In the genomic region with DNA sequence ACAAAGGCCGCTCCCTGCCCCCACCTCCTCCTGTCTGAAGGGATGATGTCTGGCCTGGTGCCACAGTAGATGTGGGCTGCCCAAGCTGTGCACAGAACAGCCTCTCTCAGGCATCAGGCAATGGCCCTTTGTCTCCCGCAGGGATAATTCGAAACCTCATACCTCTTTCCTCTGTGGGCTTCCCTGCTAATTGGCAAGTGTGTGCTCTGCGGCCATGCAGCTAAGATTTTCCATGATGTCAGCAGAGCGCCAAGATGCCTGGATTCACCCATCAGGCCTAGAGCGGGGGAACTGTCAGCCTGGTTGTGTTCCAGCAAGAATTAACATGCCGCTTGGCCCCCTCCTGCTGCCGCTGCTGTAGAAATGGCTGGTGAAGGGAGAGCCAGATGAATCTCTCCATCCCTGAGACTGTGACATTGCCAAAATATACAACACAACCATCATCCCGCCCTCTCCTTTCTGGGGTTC, we compare ENCODE assay signal across 8 mouse cellular contexts. TPM values are rescaled to one million over a fixed set of nuclear protein-coding genes. Genes with fewer than 3 reads are reported as not detected.
DNase-seq lines count a peak whose midpoint lies in the region; ATAC-seq and TF ChIP-seq lines count a peak whose summit lies in the region.

No protein-coding gene starts in this region.

- peaks cover 33% of the 10 kb centered on the region for H3K4me1 ChIP-seq in forebrain, postnatal 0 days (ENCODE audit: insufficient read depth)
- peaks cover 31% of the 10 kb centered on the region for H3K4me1 ChIP-seq in midbrain, embryonic 14.5 days (ENCODE audit: control insufficient read depth, insufficient read depth, low read length)
- H3K4me1 ChIP-seq in liver, postnatal 0 days (ENCODE audit: insufficient read depth) = no peaks in the 10 kb centered on the region

- no peaks in the 10 kb centered on the region for H3K27me3 ChIP-seq in forebrain, postnatal 0 days (ENCODE audit: insufficient read depth, low read length)
- H3K27me3 ChIP-seq in midbrain, embryonic 14.5 days (ENCODE audit: control insufficient read depth, insufficient read depth, low read length) = no peaks in the 10 kb centered on the region
- peaks cover 22% of the 10 kb centered on the region for H3K27me3 ChIP-seq in liver, postnatal 0 days (ENCODE audit: insufficient read depth, low read length)

- H3K36me3 ChIP-seq in forebrain, postnatal 0 days (ENCODE audit: insufficient read depth) = no peaks in the 10 kb centered on the region
- H3K36me3 ChIP-seq in midbrain, embryonic 14.5 days (ENCODE audit: control insufficient read depth, insufficient read depth, low read length) = no peaks in the 10 kb centered on the region
- no peaks in the 10 kb centered on the region for H3K36me3 ChIP-seq in liver, postnatal 0 days (replicated peaks; ENCODE audit: insufficient read depth, low read length)

- peak overlapping the region; percentile 10 for H3K4me3 ChIP-seq in forebrain, postnatal 0 days (ENCODE audit: low read depth, low read length)
- H3K4me3 ChIP-seq in layer of hippocampus, adult 2 months = peak overlapping the region; percentile 50
- H3K4me3 ChIP-seq in midbrain, embryonic 14.5 days (replicated peaks; ENCODE audit: low read depth, low read length) = 0 out of 2 replicates have a peak overlapping the region, but pooled peaks have one; percentile 10
- no peak overlapping the region for H3K4me3 ChIP-seq in liver, postnatal 0 days (ENCODE audit: low read depth, low read length)

- TF ChIP-seq CTCF in forebrain, postnatal 0 days (IDR thresholded peaks at IDR 0.05; ENCODE audit: low read depth) = no peak
- no peak for TF ChIP-seq CTCF in layer of hippocampus, adult 2 months (conservative IDR thresholded peaks at IDR 0.05)
- TF ChIP-seq CTCF in liver, postnatal 0 days (IDR thresholded peaks at IDR 0.05; ENCODE audit: low read depth) = no peak

- H3K4me2 ChIP-seq in forebrain, postnatal 0 days (ENCODE audit: low read depth) = peak overlapping the region; percentile 42
- H3K4me2 ChIP-seq in midbrain, embryonic 14.5 days (ENCODE audit: low read length) = peak overlapping the region; percentile 35
- no peak overlapping the region for H3K4me2 ChIP-seq in liver, postnatal 0 days (ENCODE audit: low read depth, low read length)

- peak overlapping the region; percentile 39 for H3K9ac ChIP-seq in forebrain, postnatal 0 days
- peak overlapping the region; percentile 43; the same call in 1 of the 2 replicates for H3K9ac ChIP-seq in midbrain, embryonic 14.5 days (replicated peaks; ENCODE audit: low read length)
- H3K9ac ChIP-seq in liver, postnatal 0 days (replicated peaks) = no peak overlapping the region

- H3K9me3 ChIP-seq in forebrain, postnatal 0 days (ENCODE audit: low read length) = no peaks in the 10 kb centered on the region
- H3K9me3 ChIP-seq in midbrain, embryonic 14.5 days (ENCODE audit: control insufficient read depth, low read length) = no peaks in the 10 kb centered on the region
- H3K9me3 ChIP-seq in liver, postnatal 0 days (ENCODE audit: low read length) = no peaks in the 10 kb centered on the region

- DNase-seq in adrenal gland, postnatal 14 days = peak; percentile 31
- DNase-seq in adrenal gland, postnatal 4 days (ENCODE audit: low spot score in 2 of 2) = no peak
- peak; percentile 88 to 89 for DNase-seq in cerebellum, adult 18-20 months
- DNase-seq in forebrain, postnatal 0 days = peak; percentile 89
- DNase-seq in layer of hippocampus, adult 2 months (ENCODE audit: low spot score in 2 of 2) = peak; percentile 69 to 75
- peak; percentile 83 for DNase-seq in midbrain, embryonic 14.5 days
- no peak for DNase-seq in urinary bladder, postnatal 4 days (ENCODE audit: low spot score in 2 of 2)
- DNase-seq in liver, postnatal 0 days = no peak

- peak overlapping the region; percentile 86 for H3K27ac ChIP-seq in forebrain, postnatal 0 days (ENCODE audit: low read depth, low read length)
- peak overlapping the region; percentile 92 for H3K27ac ChIP-seq in layer of hippocampus, adult 2 months
- peak overlapping the region; percentile 91 for H3K27ac ChIP-seq in midbrain, embryonic 14.5 days (replicated peaks; ENCODE audit: low read depth, low read length)
- H3K27ac ChIP-seq in liver, postnatal 0 days (ENCODE audit: low read depth) = no peak overlapping the region

- no peak for TF ChIP-seq EP300 in liver, postnatal 0 days (IDR thresholded peaks at IDR 0.05; ENCODE audit: low read depth)

- 5% methylated on average over 9 of the region's 9 CpGs for WGBS in forebrain, postnatal 0 days
- 12% methylated on average over 9 of the region's 9 CpGs for WGBS in midbrain, embryonic 14.5 days
- whole genome bisulfite sequencing in liver, postnatal 0 days (ENCODE audit: insufficient replicate concordance) = 16% methylated on average over 9 of the region's 9 CpGs

- peak; percentile 84 for ATAC-seq in forebrain, postnatal 0 days
- ATAC-seq in midbrain, embryonic 14.5 days (ENCODE audit: low FRiP score, low TSS enrichment) = no peak; the same call in none of the 2 replicates
- no peak for ATAC-seq in liver, postnatal 0 days

RNA-seq across cellular contexts. Expression of a gene that starts 25.7 kb away (rescaled TPM):
- total RNA-seq in adrenal gland, postnatal 14 days (2021) = 22.7 and 29.5 TPM in 2 replicates
- 10 to 100 TPM; 28.4 to 29.9 TPM for total RNA-seq in adrenal gland, postnatal 4 days (2021)
- total RNA-seq in forebrain, postnatal 0 days (2014; rRNA removed) = 56.9 and 71.6 TPM in 2 replicates
- 13.1 and 19.9 TPM in 2 replicates for polyA plus RNA-seq in forebrain, postnatal 0 days (2015; fragmentation: Nextera tagmentation; extraction: Ambion mirVana)
- 10 to 100 TPM; 74.7 to 82.1 TPM for total RNA-seq in layer of hippocampus, adult 2 months (2021)
- polyA plus RNA-seq in midbrain, embryonic 14.5 days (2014; fragmentation: Nextera tagmentation; extraction: Ambion mirVana) = 34.0 and 35.1 TPM in 2 replicates
- 2.8 and 3.0 TPM in 2 replicates for polyA plus RNA-seq in liver, postnatal 0 days (2015; fragmentation: Nextera tagmentation; extraction: Ambion mirVana)

Comparison
In these comparisons a context has a peak if more than half of its experiments do, and no peak if none do; other contexts are left out.
1. DNase-seq: peak in adrenal gland, postnatal 14 days (single experiment), cerebellum, adult 18-20 months (2 of 2), forebrain, postnatal 0 days (single experiment), layer of hippocampus, adult 2 months (2 of 2) and midbrain, embryonic 14.5 days (single experiment); none in adrenal gland, postnatal 4 days (0 of 2), urinary bladder, postnatal 4 days (0 of 2) and liver, postnatal 0 days (single experiment).